Mouse (Mus musculus) gastrocnemius, postnatal 36 days (tissue): Measurements from ENCODE around the gene C2cd3. TPM values are rescaled to one million over a fixed set of nuclear protein-coding genes. Genes with fewer than 3 reads are reported as not detected.

Source experiments
- DNase-seq, 2 experiments: peaks; one replicate each; pipeline ENCODE4 v3.0.0; 2022
- intact Hi-C: fragments of 180-260 bp; cut with DNase I; formaldehyde crosslinking; loops from one replicate; pipeline ENCODE4 v1.15.1; 2025
- total RNA-seq, 2 experiments: library from RNA; stranded (reverse); gene quantifications; 2 replicates each; pipeline ENCODE4 v1.2.3; 2021

Gene C2cd3
- total RNA-seq, 2 experiments from 2014 or later, result 5.6 to 6.5 TPM

DNA sequence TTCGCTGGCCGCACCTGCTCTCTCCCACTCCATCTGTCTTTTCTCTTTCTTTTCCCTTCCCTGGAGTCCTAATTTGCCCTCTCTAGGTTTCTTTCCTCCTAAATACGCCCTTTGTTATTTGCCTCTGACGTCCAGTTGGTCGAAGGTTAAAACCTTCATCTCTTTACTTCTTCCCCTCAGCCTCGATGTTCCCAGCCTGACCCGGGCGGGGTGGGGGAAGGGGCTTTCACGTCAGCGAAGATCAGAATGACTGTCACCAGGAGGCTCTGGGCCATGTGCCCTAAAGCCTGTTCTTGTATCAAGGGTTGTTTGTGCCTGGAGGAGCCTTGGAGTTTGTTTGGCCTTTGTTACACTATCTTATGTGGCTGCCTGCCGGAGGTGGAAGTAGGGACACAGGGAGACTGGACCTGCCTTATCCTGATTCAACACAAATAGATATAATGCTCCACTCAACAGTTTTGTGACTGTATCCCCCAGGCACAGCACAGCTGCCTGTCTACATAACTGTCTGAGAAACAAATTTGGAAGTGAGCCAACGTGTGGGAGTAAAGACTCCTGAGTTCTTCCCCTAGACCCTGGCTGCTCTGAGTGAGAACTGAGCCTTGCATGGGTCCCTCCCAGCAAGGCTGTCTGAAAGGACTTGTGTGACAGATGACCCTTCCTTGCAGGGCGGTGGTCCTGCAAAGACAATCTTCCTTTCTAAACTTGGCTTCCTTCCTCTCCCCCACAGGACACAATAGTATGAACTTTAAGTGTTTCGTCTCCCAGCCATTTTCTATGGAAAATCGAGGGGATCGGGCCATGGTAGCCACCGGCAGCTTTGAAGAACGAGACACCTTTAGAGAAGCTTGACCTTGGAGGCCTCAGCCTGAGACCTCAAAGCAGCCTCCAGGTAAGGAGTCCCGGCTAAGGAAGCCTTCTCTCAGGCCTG is 121.7 kb downstream of the C2cd3 start:
- DNase-seq, result no peak
- intact Hi-C loops, result no loop called here

GRCm38 (mm10) chr7:100494415-100494831 is 122.4 kb downstream of the C2cd3 start:
- intact Hi-C loops, result no loop called here
- DNase-seq, result no peak

- no peak for DNase-seq
- intact Hi-C loops, result loop anchor here (5.0 kb wide), 1 partner anchor 68 kb away; no protein-coding TSS in a partner anchor
Observed at GRCm38 (mm10) chr7:100495042-100495441, 123.0 kb downstream of the C2cd3 start.

DNA sequence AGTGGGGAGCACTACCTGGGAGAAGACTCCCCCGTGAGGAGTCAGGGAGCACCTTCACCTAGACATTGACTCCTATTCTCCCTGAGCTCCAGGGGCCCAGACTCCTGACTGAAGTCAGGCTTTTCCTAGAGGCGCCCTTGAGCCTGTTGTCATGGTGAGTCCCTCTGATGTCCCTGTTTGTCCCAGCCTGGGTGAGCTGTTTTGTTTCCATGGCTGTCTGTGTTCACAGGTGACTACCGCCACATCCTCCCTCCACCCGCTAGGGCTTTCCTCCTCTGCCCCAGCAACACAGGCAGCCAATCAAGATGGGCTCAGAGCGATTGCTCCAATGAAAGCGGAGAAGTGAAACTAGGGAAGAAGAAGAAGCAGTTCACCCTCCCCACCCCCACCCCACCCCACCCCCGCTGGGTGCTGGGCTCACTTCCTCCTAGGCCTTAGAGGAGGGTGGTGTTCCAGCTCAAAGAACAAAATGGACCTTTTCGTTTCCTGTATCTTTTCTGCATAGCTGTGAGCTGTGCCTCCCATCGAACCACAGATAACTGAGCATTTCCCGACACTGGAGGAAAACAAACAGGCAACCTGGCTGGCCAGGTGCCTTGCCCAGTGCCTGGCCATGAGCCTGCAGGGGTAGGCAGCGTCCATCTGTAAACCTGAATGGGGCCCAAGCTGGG is 123.7 kb downstream of the C2cd3 start:
- DNase-seq, result peak in 1 of 2 experiments; percentile 45
- intact Hi-C loops, result loop anchor here (5.0 kb wide), 1 partner anchor 68 kb away; no protein-coding TSS in a partner anchor

DNA sequence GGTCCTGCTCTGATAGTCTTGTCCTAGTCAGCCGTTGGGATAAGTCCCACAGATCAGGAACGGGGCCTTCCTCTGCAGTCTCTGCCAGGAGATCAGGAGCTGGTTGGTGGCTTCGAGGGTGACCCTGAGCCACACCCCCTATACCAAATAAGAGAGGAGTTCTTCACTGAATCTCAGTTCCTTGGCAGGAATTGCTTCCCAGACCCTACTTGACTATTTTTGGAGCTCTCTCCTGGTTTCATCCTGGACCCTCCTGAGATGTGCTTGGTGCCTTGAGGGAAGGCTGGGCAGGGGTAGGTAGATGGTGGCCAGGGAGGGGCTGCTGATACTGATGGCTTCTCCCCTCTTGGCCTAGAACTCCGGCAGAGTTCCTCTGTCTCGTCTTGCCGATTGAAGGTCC is 124.3 kb downstream of the C2cd3 start:
- no peak for DNase-seq

DNA sequence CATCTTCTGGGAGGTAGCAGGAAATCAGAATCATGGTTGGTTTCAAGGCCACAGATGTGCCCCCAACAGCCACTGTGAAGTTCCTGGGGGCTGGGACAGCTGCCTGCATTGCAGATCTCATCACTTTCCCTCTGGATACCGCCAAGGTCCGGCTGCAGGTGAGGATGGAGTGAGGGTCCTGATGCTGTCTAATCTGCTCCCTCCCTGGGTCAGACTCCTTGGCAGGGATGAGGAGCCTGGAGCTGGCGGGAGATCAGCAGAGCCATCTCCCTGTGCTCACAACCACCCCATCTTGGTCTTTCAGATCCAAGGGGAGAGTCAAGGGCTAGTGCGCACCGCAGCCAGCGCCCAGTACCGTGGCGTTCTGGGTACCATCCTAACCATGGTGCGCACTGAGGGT is 124.8 kb downstream of the C2cd3 start:
- intact Hi-C loops, result loop anchor here (5.0 kb wide), 1 partner anchor 69 kb away; no protein-coding TSS in a partner anchor
- no peak for DNase-seq

More for the DNA sequence above, 124.3 kb downstream of the C2cd3 start:
- intact Hi-C loops, result loop anchor here (5.0 kb wide), 1 partner anchor 69 kb away; no protein-coding TSS in a partner anchor

DNA sequence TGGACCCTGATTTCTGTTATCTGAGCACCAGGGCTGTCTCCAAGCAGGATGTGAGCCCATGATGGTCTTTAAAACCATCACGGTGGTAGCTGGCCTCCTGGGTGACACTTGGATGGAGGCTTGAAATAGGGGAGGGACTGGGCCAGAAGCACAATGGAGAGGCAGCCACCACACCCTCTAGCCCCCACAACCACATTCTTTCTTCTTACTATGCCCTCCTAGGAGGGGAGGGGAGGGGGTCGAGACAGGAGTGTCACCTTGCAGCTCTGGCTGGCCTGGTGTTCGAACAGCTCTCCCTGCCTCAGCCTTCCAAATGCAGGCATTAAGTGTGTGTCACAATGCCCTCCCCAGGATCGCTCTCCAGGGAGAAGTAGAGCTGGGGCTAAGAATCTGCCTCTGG is 125.4 kb downstream of the C2cd3 start:
- DNase-seq, result no peak
- intact Hi-C loops, result loop anchor here (5.0 kb wide), 1 partner anchor 70 kb away; no protein-coding TSS in a partner anchor

DNA sequence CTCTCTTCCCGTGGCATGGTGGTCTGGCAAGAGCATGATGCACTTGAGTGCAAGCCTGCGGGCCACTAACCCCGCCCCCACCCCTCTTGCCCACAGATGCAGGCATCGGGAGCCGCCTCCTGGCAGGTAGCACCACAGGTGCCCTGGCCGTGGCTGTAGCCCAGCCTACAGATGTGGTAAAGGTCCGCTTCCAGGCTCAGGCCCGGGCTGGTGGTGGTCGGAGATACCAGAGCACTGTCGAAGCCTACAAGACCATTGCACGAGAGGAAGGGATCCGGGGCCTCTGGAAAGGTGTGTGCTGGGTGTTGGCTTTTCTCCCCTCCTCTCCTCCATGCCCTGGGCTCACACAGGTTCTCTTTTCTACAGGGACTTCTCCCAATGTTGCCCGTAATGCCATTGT is 125.9 kb downstream of the C2cd3 start:
- intact Hi-C loops, result loop anchor here (5.0 kb wide), 1 partner anchor 71 kb away; no protein-coding TSS in a partner anchor
- DNase-seq, result no peak

- intact Hi-C loops, result loop anchor here (5.0 kb wide), 1 partner anchor 72 kb away; no protein-coding TSS in a partner anchor
- DNase-seq, result no peak
Observed at GRCm38 (mm10) chr7:100499465-100499864, 127.4 kb downstream of the C2cd3 start.

- intact Hi-C loops, result no loop called here
- no peak for DNase-seq
Observed at GRCm38 (mm10) chr7:100500276-100500977, 128.4 kb downstream of the C2cd3 start.

DNA sequence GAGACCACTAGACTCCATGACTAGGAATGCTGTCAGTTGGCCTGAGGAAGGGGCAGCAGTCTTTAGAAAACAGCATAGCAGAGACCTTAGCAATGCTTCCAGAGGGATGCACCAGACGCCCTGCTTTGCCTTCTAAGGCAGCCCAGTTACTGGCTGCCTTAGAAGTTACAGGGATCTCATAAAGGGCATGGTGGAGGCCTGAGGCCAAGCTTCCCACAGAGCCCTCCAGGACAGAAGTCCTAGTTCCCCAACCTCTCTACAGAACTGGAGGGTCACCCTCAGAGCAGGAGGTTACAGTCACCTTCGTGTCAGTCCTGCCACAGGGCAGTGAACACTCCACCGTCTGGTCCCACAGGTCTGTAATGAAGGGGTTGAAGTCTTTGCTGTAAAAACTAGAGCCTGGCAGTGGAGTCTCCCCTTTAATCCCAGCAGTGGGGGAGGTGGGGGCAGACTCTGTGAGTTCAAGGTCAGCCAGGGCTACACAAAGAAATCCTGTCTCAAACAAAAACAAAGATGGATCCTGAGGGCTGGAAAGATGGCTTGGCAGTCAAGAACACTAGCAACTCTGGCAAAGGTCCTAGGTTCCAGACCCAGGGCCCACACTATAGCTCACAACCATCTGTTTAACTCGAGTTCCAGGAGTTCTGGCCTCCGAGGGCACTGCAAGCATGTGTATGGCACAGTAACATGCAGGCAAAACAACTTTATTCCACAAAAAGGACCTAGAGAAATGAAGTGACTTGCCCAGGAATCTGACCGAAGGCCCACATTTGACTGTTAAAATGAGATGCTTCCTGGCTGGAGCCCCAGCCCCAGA is 129.2 kb downstream of the C2cd3 start:
- intact Hi-C loops, result no loop called here
- DNase-seq, result no peak

DNA sequence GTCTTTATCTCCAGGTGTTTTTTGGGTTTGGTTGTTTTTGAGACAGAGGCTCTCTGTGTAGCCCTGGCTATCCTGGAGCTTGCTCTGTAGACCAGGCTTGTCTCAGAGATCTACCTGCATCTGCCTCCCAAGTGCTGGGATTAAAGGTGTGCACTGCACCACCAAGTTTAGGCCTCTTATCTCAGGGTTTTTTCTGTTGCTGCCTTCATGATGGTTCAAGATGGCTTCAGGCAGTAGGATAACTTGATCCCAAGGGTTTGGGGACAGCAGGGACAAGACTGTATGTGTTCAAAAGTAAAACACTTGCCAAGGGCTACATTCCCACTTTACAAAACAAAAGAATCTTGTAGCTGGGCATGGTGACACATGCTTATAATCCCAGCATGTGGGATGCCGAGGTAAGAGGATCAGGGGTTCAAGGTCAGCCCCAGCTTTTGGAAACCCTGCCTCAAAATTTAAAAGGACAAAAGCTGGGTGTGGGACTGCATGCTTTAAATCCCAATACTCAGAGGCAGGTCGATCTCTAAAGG is 129.9 kb downstream of the C2cd3 start:
- intact Hi-C loops, result no loop called here
- no peak for DNase-seq

- intact Hi-C loops, result no loop called here
- no peak for DNase-seq
Observed at GRCm38 (mm10) chr7:100502374-100502922, 130.4 kb downstream of the C2cd3 start.

GRCm38 (mm10) chr7:100503076-100503475 is 131.0 kb downstream of the C2cd3 start:
- intact Hi-C loops, result no loop called here

GRCm38 (mm10) chr7:100504740-100505487 is 132.9 kb downstream of the C2cd3 start:
- intact Hi-C loops, result no loop called here
- no peak for DNase-seq

More at GRCm38 (mm10) chr7:100503076-100503475, 131.0 kb downstream of the C2cd3 start:
- DNase-seq, result no peak

DNA sequence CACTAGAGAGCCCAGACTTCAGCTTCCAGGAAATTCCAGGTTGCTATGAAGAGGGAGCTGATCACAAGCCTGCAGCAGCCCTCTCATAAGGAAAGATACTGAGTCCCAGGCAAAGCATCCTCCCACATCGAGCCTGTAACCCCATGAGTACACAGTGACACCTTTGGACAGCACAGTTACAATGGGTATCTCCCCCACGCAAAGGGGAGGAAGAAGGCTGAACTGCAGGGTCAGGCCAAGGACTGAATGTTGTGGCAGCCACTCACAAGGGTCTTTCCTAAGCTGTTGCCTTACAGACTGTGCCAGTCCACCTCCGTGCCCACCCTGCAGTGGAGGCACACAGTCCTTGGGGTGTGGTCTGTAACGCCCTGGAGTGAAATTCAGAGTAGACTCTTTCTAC is 134.5 kb downstream of the C2cd3 start:
- DNase-seq, result no peak
- intact Hi-C loops, result no loop called here

- no peak for DNase-seq
Observed at GRCm38 (mm10) chr7:100508670-100509069, 136.6 kb downstream of the C2cd3 start.

DNA sequence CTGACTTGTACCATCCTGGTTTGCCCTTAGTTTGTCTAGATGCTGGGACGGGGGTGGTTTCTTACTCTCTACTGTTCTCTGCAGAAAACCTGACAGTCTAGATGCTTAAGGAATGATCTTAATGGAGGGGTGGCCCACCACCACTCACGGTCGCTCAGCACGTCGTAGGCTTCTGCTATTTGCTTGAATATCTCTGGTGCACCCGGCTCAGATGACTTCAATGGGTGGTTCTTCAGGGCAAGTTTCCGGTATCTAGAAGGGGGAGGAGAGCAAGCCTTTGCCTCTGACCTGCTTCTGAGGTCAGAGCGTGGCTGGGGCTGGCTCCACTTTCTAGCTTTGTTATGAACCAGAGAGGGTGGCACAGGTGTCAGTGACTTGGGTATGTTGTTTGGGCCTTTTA is 139.6 kb downstream of the C2cd3 start:
- no peak for DNase-seq
- intact Hi-C loops, result no loop called here

More at GRCm38 (mm10) chr7:100508670-100509069, 136.6 kb downstream of the C2cd3 start:
- intact Hi-C loops, result no loop called here
